Mouse (Mus musculus) adrenal gland (tissue): ENCODE measurements around the gene 1700001P01Rik.

Experiments used
- intact Hi-C: fragments of 180-260 bp; cut with DNase I; formaldehyde crosslinking; loops from one replicate; pipeline ENCODE4 v1.15.1; 2025
- long read RNA-seq, 2 experiments: library from polyadenylated mRNA; unstranded; transcript quantifications; one replicate each; pipeline ENCODE4 v2.0.0; 2020; ENCODE audit warnings: borderline replicate concordance in 1 of 2; ENCODE audit not compliant: insufficient replicate concordance in 1 of 2

Gene 1700001P01Rik
- long read RNA-seq, experiment 1: 0 reads
- long read RNA-seq, experiment 2: 0 reads

DNA sequence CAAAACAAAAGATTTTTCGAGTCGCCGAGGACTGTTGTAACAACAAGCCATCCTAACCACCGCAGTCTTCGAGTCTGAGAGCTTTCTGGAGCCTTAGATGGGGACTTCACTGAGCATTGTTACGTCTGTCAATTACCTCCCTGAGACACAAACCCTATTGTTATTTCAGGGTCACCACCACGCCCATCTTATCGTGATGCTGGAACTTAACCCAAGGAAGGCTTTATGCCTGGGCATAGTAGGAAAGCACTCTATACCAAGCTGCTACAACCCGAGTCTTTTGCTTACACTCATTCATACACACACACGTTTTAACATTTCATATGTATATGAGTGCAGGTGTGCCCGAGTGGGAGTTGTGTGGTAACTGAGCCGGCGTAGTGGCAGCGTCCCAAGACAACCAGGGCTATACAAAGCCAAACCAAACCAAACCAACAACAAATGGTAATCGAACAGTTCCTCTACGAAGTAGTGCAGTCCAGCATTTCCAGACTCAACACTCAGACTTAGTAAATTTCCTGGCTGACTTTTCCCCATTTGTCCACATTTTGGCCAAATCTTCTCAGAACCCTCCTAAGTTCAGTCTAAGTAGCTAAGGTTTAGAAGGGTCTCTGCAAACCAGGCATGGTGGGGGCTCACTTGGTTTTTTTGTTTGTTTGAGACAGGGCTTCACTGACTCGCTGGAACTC lies at the start of gene 1700001P01Rik:
Gene 1700001P01Rik (minus strand): TSS at position 111 of the 689 bp plus-strand sequence.
- intact Hi-C loops: no loop called here

DNA sequence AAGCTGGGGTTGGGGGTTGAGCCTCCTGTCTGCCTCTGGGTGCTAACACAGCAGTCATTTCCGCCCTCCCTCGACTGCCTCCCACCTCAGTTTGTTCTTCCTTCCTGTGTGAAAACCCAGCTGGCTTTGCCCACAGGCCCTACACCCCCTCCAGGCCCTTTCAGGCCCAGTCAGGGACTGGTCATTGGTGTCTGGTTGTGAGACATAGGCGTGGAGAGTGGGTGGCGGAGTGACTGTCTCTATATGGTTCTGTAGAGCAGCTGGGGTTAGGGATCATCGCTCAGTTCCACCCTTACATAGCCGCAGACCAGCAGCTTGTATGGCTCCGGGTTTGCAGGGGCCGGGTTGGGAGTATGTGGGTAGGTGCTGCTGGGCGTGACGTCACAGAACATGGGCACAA lies 49.6 kb upstream of the 1700001P01Rik start:
- intact Hi-C loops: no loop called here

DNA sequence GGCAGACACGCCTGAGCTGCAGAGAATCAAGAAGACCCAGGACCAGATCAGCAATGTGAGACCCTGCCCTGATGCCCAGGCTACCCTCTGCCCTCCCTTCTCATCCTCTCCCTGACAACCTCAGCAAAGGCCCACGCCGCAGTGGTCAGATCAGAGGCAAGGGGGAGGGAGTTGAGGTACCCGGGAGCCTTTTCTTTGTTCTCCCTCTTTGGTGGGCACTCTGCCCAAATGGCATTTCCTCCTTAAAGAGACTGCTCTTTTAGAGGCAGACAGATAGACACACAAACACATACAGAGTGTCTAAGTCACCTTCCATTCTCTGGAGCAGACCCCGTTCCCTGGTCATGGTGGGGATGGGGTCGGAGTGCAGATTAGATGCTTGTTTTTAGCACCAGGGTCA lies 49.2 kb upstream of the 1700001P01Rik start:
- intact Hi-C loops: no loop called here

DNA sequence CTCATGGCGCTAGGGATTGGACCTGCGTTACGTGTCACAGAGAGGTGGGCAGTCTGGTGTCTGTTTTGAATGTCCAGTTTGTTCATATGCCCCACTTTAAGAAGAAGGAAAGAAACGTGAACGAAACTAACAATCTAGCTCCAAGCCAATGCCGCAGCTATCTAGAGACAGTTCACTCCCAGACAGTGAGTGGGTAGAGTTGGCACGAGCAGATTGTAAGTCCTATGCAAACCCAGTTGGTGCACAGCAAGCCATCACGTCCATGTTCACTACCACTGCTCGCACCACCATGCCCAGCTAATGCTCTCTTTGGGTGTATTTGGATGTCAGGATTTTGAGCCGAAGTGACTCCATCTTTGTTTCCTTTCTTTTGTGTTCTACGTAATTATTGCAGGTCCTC lies 48.5 kb upstream of the 1700001P01Rik start:
- intact Hi-C loops: no loop called here

DNA sequence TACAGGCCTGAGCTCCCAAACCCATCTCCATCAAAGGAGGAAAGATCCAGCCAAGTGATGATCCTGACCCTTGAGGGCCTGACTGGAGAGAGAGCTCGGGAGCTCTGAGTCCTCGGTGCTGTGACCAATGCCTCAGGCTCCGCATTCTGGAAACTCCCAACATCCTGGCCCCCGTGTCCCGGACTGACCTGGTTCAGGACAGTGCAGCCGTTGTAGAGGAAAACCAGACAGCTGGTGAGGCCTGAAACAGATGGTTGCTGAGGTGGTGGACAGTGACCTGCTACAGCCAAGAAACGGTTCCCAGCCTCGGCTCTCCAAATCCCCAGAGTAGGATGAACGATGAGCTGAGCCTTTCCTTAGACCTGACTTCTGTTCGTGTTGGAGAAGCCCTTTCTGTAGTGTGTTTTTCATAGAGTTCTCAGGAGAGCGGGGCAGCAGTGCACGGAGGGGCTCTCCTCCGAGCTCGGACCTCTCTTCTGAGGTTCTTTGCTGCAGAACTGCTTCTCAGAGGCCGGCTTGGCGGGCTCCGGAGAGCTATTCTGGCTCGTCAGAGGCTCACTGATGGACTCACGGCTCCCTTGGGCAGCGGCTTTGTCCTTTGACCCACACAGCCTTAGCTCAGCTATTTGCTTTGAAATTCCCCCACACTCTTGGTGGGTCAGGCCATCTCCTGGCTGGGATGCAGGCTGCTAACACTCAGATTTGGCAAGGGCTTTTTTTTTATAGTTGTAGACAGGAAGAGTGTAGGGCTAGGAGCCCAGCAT lies 47.3 kb upstream of the 1700001P01Rik start:
- intact Hi-C loops: no loop called here

DNA sequence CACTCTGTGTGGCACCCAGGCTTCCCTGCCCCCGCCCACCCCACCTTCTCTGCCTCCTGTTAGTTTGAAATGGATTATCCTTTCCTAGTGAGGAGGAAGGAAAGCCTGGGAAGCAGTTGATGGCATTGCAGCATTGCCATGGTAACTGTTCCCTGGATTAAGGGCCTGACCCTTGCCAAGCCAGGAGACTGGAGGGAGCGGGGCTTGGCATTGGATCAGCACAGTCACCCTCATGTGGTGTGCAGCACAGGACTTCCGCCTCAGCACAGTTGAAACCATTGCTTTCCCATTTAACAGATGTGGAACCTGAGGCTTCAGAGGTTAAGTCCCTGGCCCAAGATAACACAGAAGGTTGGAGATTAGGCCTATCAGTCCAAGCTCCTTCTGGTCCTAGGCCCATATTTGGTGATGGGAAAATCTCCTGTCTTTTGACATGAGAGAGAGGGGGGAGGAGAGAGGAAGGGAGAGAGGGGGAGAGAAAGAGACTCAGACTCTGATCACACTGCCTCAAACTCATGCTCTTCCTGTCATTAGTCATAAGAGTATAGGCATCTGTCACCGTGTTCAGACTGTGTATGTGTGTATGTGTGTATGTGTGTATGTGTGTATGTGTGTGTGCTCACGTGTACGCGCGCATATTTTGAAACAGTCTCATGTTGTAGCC lies 45.8 kb upstream of the 1700001P01Rik start:
- intact Hi-C loops: no loop called here

DNA sequence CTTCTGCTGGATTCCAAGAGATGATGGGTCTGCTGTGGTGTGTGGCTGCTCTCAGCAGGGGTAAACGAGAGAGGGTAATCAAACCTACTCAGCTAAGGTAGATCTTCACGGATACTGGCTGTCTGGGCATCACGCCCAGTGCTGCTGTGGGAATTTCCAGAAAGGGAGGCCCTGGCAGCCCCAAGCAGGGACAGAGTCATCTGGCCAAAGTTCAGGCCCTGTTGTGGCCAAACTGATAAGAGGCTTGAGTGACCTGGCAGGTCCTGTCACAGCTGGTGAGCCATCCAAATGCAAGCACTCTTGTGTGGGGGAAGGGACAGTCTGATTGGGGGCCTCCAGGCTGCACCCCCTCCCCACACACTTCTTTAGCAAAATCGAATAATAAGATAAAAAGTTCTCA lies 45.1 kb upstream of the 1700001P01Rik start:
- intact Hi-C loops: no loop called here

DNA sequence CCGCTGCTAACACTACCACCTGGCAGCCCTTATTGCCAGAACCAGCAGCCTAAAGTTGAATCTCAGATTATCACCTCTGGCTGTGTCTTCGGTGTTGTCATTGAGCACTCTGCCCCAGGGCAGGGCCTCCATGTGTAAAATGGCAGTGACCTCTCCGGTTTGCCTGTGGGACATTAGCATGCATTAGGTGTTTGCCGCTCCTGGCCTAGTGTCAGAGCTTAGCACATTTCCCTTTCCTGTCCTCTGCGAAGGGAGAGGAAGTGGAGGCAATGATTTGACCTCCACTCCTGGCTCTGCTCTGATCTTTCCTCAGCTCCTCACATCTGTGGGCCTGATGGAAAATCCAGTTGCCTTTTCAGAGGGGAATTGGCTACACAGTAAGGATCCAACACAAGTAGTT lies 44.2 kb upstream of the 1700001P01Rik start:
- intact Hi-C loops: no loop called here

DNA sequence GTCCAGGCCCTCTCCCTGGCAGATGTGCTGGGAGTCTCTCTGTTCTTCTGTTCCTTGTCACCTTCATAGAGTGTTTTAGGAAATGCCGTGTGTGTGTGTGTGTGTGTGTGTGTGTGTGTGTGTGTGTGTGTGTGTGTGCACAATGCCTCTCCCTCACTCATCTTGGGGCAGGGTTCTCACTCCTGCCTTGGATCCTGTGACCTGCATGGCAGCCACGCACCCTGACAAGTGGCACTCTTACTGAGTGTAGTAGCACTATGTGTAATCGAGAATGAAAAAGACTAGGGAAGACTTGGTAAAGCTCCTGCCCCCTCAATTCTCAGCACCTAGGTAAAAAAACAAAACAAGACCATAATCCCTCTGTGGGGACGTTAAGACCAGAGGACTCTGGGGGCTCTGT lies 43.4 kb upstream of the 1700001P01Rik start:
- intact Hi-C loops: no loop called here

DNA sequence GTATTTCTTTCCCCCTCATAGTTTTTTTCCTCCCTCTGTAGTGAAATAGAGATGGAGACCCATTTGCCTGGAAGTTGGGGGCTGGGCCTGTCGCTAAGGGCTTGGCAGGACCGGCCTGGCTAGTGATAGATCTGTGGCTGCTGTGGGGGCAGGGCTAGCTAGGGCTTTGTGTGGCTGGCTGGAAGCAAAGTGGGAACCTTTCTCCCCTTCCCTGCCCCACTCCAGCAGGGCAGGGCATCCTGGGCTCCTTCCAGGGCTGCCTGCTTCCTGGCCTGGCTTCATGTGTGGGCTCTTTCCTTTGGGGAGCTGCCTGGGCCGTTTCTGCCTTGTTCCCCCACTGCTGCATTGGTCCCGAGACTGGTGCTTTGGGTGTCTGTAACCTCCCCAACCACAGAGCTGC lies 42.9 kb upstream of the 1700001P01Rik start:
- intact Hi-C loops: no loop called here

DNA sequence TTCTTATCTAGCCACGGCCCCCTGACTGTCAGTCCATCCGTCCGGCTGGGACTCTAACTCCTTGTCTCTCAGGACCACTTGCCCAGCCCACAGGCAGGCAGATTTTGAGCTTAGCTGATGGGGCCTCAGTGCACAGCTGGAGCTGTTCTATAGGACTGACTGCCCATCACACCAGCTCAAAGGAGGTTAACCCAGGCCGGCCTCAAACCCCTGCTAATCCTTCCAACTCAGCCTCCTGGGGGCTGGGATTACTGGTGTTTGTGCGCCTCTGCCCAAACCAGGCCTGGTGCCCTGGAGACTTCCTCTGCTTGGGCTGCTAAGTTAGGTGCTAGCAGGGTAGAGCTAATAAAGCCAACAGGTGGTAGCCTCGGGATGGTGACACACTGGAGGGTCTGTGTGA lies 42.3 kb upstream of the 1700001P01Rik start:
- intact Hi-C loops: no loop called here

DNA sequence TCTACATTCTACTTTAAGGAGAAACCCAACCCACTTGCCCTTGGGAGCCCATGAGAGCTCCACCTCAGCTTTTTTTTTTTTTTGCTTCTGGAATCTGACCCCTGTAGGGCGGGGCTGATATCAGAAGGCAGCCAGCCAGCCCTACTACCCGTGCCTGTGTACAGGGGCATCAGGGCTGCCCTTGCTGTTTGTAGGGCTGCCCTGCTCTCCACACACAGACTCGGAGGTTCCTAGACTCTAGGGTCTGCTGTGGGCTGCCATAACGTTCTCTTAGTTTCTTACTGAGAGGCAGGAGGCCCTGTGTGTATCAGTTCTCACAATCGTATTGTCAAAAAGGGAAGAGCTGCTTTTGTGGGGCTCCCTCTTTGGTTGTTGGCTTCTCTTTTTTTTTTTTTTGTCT lies 41.7 kb upstream of the 1700001P01Rik start:
- intact Hi-C loops: no loop called here

DNA sequence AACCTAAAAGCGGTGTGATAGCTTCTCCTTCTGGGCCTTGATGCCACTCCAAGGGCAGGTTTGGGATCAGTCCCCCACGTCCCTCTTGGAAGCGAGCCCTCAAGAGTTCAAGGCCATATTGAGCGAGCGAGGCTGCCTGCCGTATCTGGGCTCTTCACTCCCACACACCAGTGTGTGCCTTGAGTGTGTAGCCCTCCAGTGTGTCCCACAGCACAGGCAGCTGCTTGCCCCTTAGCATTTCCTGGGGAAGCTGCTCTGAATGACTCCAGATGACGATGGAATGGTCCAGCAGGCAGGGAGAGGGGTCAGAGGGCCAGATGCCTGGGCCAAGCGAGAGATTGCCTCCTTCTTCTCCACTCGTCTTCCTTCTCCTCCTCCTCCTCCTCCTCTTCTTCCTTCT lies 41.2 kb upstream of the 1700001P01Rik start:
- intact Hi-C loops: no loop called here

DNA sequence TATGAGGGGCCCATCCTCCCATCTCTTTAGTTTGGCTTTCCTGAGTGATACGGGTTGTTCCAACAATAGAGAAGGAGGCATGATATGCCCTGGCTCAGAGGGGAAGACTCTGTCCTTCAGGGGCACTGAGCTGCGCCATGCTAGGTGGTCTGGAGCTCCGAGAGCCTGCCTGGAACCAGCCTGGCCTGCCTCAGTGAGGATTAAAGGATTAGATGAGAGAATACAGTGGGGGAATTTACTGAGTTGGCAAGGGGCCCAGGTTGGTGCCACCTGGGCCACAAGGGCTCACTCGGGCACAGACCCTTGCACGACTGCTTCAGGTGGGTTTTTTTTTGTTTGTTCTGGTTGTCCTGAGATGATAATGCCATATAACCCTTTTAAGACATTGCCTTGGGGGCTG lies 40.5 kb upstream of the 1700001P01Rik start:
- intact Hi-C loops: no loop called here

DNA sequence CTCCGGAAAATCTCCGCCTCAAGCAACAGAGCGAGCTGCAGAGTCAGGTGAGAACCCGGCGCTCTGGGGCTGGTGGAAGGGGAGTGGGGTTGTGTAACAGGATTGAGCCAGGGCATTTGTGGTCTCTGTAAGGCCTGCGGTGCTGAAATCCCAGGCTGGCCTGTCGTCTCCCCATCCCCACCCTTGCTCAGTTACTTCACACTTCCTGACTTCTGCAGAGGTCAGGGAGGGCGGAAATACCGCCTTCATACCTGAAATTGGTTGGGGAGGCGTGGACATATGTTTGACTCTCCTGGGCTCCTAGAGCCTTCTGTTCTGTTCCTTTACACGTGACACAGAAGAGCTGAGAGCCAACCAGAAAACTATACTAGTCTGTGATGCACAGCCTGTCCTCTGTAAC lies 40.0 kb upstream of the 1700001P01Rik start:
- intact Hi-C loops: no loop called here

DNA sequence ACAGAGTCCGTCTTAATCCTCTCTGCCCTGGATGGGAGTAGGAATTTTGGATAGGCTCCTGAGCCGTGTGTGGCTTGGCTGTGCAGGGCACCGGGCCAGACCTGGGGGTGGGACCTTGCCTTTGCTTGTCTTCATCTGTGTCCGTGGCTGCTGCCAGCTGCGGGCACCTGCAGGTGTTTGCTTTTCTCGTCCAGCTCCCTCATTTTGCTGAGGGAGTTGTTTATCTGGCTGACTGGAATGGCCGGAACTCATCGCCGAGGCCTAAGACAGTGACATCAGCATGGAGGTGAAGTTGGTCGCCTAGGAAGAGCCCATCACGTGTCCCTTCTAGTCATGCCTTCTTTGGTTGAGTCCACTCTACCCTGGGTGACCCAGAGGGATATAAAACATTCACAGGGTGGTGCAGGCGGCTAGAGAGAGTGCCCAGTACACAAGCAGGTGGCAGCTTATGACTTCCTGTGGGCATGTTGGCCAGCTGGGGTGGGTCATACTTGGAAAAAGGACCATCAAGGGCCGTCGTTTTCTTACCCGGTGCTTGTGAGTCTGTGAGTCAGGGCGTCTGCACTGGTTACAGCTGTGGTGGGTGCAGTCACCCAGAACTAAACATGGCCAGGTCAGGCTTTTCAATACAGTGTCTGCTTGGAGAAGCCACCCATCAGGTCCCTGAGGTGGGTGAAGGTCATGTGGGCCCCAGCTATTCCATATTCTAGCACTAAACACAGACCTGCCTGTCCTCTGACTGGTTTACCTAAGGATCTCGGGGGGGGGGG lies 38.2 kb upstream of the 1700001P01Rik start:
- intact Hi-C loops: no loop called here

DNA sequence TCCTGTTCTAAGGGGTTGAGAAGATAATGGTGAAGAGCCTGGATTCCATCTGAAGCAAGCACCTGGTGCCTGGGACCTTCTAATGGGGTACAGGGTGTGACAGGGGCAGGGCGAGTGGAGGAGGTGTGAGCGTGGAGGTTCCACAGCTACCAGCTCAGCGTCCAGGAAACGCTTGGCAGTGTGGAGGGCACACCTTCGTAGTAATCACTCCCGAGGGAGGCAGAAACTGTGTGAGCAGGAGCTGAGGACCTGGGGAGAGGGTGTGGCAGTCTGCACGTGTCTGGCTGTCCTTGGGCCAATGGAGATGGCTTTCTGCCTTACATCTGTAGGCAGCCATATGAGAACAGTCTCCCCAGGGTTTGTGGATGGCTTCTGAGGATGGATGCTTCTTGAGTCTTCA lies 37.4 kb upstream of the 1700001P01Rik start:
- intact Hi-C loops: no loop called here

DNA sequence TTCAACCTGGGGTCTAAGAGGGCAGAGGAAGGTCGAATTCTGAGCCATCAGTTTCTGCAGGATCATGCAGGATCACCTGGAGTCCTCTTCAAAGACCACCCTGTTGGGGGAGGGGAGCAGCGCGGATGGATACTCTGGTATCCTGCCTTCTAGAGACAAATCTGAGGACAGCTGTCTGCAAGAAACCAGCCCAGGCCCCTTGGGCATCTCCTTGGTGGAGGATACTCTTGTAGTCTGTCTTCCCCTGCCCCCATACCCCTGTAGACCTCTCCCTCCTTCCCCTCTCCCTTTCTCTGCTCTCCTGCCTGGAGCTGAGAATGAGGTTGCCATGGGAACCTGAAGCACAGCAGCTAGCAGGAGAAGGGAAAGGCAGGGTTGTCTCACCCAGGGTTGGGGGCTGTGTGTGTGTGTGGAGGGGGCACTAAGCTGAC lies 36.8 kb upstream of the 1700001P01Rik start:
- intact Hi-C loops: no loop called here

DNA sequence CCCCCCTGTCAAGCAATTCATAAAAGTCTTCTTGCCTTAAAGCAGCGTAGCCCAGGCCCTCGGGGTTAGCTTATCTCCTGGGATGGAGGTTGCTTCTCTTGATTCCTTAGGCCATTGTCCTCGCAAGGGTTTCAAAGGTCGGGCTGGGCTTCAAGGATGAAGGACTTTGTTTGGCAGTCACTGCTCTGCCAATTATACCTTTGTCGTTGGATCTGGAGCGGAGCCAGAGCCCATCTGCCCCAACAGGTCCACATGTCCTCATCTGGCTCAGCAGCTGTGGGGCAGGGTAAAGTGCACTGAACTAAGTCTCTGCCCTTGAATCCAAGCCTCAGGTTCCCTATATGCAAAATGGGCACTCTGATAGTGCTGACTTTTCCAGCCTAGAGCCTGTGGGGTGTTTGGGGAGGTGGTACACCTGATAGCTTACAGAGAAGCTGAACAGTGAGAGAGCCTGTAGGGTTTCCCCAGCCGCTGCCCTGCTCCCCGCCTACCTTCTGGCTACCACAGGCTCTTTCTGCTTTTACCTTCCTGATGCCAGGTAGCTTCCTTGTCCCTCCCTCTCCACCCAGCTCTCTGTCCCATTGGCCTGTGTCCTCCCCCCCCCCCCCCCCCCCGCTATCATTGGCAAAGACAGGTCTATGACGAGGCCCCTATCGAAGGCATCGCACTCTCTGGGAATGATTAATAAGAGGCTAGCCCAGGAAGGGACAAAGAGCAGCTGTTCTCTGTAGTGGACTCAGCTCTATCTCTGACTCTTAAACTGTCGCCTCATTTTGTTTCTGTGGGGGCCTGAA lies 36.0 kb upstream of the 1700001P01Rik start:
- intact Hi-C loops: no loop called here

DNA sequence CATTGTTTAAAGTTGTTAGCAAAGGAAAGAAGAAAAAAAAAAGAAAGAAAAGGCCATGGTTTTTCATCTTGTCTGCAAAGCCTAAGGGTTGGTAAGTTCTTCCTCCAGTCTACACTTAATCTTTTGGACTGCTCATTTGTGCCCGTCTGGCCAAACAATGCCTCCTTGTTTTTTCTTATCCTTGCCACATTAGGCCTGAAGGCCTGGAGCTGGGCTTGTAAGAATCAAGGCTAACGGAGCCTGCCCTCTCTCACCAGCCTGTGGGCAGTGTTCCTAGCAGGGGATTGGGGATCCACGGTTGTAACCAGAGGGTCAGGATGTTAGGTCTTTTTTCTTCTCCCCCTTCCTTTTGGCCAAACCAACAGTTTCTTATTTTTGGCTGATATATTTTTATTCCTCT lies 35.3 kb upstream of the 1700001P01Rik start:
- intact Hi-C loops: no loop called here

DNA sequence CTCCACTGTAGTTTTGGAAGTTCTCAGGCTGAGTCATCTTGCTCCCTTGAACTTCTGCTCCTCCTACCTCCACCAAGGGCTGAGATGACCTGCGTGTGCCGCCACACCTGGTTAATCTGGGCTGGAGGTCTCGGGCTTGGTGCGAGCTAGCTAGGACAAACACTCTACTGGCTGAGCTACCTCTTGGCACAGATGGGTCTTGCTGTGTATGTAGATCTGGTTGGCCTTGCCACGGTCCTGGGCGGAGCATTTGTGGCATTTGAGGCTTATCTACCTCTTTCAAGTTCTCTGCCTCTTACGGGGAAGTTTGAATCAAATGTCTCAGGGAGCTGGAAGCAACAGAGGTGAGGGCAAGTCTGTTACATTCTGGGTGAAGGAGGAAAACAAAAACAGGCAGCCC lies 34.6 kb upstream of the 1700001P01Rik start:
- intact Hi-C loops: no loop called here
